Mouse (Mus musculus) hindbrain, postnatal 0 days (tissue): ENCODE measurements around the gene Tmem215. TPM values are rescaled to one million over a fixed set of nuclear protein-coding genes. Genes with fewer than 3 reads are reported as not detected.

Experiments
- ATAC-seq: fragments of 200-750 bp; cut with Nextera tagmentation; 2 replicates; pipeline ENCODE4 v1.8.0; 2017; ENCODE audit warnings: mild to moderate bottlenecking, moderate TSS enrichment, moderate library complexity
- DNase-seq: peaks from one replicate; pipeline ENCODE4 v3.0.0-alpha.2; 2015; ENCODE audit warnings: low spot score
- H3K27ac ChIP-seq: fragments of 300-500 bp; sonication (generic); 2 replicates; pipeline ENCODE4 v1.5.1; 2014; ENCODE audit warnings: mild to moderate bottlenecking
- H3K27me3 ChIP-seq: fragments of 300-500 bp; sonication (generic); 2 replicates; pipeline ENCODE4 v1.6.1; 2014; ENCODE audit warnings: low read length, mixed read lengths; ENCODE audit not compliant: insufficient read depth
- H3K36me3 ChIP-seq: fragments of 300-500 bp; sonication (generic); 2 replicates; pipeline ENCODE4 v1.6.1; 2014; ENCODE audit warnings: low read length, mixed read lengths; ENCODE audit not compliant: insufficient read depth
- H3K4me1 ChIP-seq: fragments of 300-500 bp; sonication (generic); 2 replicates; pipeline ENCODE4 v1.6.1; 2014; ENCODE audit warnings: antibody characterized with exemption, low read length, mixed read lengths; ENCODE audit not compliant: insufficient read depth
- H3K4me2 ChIP-seq: fragments of 300-500 bp; sonication (generic); 2 replicates; pipeline ENCODE4 v1.6.1; 2014; ENCODE audit warnings: low read depth, mild to moderate bottlenecking, low read length, moderate library complexity, mixed read lengths
- H3K4me3 ChIP-seq: fragments of 300-500 bp; sonication (generic); 2 replicates; pipeline ENCODE4 v1.5.1; 2014; ENCODE audit warnings: low read length
- H3K9ac ChIP-seq: fragments of 300-500 bp; sonication (generic); replicated peaks from 2 replicates; pipeline ENCODE4 v1.6.1; 2014; ENCODE audit warnings: mild to moderate bottlenecking, low read length, moderate library complexity, mixed read lengths
- H3K9me3 ChIP-seq: fragments of 300-500 bp; sonication (generic); 2 replicates; pipeline ENCODE4 v1.6.1; 2016; ENCODE audit warnings: low read length, mixed read lengths
- CTCF ChIP-seq: IDR thresholded peaks from 2 replicates; pipeline ENCODE4 v1.5.1; 2016; ENCODE audit warnings: antibody characterized with exemption, control low read depth, low read depth
- WGBS: fragments of 180-500 bp; shearing (Covaris S2); extraction: QIAGEN DNeasy Blood & Tissue Kit; methylation state at CpG from one replicate; pipeline ENCODE4 v1.1.7; 2014; 5-methylcytosine and 5-hydroxymethylcytosine counted together
- polyA plus RNA-seq: library from polyadenylated mRNA; unstranded; fragments of >200 nt; fragmentation: Nextera tagmentation; extraction: Ambion mirVana; gene quantifications from 2 replicates; pipeline ENCODE4 v1.2.1, GENCODE M21; 2015
- total RNA-seq: library from RNA; depleted of rRNA; stranded (reverse); fragments of >200 nt; gene quantifications from 2 replicates; pipeline ENCODE4 v1.2.3, GENCODE M21; 2014

Tmem215 gene
- total and polyA plus RNA-seq, 2 experiments from 2014 or later, result 1.7 to 2.7 TPM

GRCm38 (mm10) chr4:40477963-40478362 is 6.0 kb downstream of the Tmem215 start:
- Histone ChIP-seq H3K27me3 (no peaks in the 10 kb centered on the region), H3K4me2 (no peak overlapping the region), H3K36me3 (no peaks in the 10 kb centered on the region), H3K9ac (no peak overlapping the region), H3K4me1 (no peaks in the 10 kb centered on the region), H3K27ac (no peak overlapping the region), H3K4me3 (no peak overlapping the region), H3K9me3 (no peaks in the 10 kb centered on the region)
- no peak for DNase-seq
- WGBS, result 95% methylated on average over 5 of the region's 5 CpGs
- no peak for ATAC-seq
- no peak for TF ChIP-seq CTCF

GRCm38 (mm10) chr4:40486546-40486945 is 14.6 kb downstream of the Tmem215 start:
- no peaks in the 10 kb centered on the region for H3K4me1 ChIP-seq
- no peak for TF ChIP-seq CTCF
- H3K4me3 ChIP-seq, result no peak overlapping the region
- DNase-seq, result no peak
- no peak for ATAC-seq
- no peaks in the 10 kb centered on the region for H3K36me3 ChIP-seq
- no peaks in the 10 kb centered on the region for H3K9me3 ChIP-seq
- H3K4me2 ChIP-seq, result no peak overlapping the region
- no peak overlapping the region for H3K27ac ChIP-seq
- H3K9ac ChIP-seq, result no peak overlapping the region
- 55% methylated on average over 6 of the region's 6 CpGs for WGBS
- no peaks in the 10 kb centered on the region for H3K27me3 ChIP-seq

DNA sequence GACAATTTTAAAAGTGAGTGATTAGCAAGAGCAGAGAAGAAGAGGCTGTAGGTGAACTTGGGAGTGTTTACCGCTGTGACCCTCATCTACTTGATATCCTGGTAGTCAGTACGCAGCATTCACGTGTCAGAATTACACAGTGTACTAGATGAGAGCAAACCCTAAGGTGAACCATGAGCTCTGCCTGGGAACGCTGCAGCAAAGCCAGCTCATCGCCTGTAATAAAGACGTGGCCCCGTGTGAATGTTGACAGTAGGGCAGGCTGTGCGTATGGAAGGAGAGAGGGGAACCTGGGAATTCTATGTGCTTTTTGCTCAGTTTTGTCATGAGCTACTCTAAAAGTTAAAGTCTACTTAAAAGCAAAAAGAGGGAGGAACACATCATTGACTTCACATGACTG is 19.8 kb downstream of the Tmem215 start:
- Histone ChIP-seq H3K4me3 (no peak overlapping the region), H3K27me3 (no peaks in the 10 kb centered on the region), H3K4me1 (no peaks in the 10 kb centered on the region), H3K27ac (no peak overlapping the region), H3K9ac (no peak overlapping the region), H3K9me3 (no peaks in the 10 kb centered on the region), H3K36me3 (no peaks in the 10 kb centered on the region), H3K4me2 (no peak overlapping the region)
- DNase-seq (no peak), ATAC-seq (no peak)
- no peak for TF ChIP-seq CTCF
- WGBS, result 88% methylated on average over 8 of the region's 8 CpGs

DNA sequence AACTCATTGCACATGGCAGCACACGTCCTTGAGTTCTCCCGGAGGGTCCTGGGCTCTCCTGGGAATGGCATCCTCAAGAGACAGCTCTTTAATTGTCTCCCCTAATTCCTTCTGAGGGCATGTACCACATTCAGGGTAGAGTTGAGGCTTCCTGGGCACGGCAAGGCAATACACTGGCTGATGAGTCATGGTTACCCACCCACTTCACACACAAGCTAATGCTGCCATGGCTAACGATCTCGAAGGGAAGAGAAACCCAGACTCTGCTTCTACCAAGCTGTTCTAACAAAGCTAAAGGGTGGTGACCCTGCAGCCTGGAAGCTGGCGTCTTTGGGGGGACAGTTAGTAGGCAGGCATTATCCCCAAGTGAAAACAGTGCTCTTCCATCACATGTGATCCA is 24.4 kb downstream of the Tmem215 start:
- Histone ChIP-seq H3K4me1 (no peaks in the 10 kb centered on the region), H3K9me3 (no peaks in the 10 kb centered on the region)

GRCm38 (mm10) chr4:40496828-40497227 is 24.8 kb downstream of the Tmem215 start:
- no peak overlapping the region for H3K9ac ChIP-seq
- no peak for TF ChIP-seq CTCF
- no peaks in the 10 kb centered on the region for H3K36me3 ChIP-seq
- no peaks in the 10 kb centered on the region for H3K9me3 ChIP-seq
- no peaks in the 10 kb centered on the region for H3K27me3 ChIP-seq
- no peak for DNase-seq
- no peaks in the 10 kb centered on the region for H3K4me1 ChIP-seq
- WGBS, result 94% methylated on average over 5 of the region's 5 CpGs
- no peak overlapping the region for H3K4me2 ChIP-seq
- no peak for ATAC-seq
- no peak overlapping the region for H3K4me3 ChIP-seq
- no peak overlapping the region for H3K27ac ChIP-seq

More for the DNA sequence above, 24.4 kb downstream of the Tmem215 start:
- Histone ChIP-seq H3K4me2 (no peak overlapping the region), H3K9ac (no peak overlapping the region), H3K4me3 (no peak overlapping the region), H3K36me3 (no peaks in the 10 kb centered on the region), H3K27me3 (no peaks in the 10 kb centered on the region), H3K27ac (no peak overlapping the region)
- TF ChIP-seq CTCF, result no peak
- no peak for ATAC-seq
- 72% methylated on average over 6 of the region's 6 CpGs for WGBS
- no peak for DNase-seq

DNA sequence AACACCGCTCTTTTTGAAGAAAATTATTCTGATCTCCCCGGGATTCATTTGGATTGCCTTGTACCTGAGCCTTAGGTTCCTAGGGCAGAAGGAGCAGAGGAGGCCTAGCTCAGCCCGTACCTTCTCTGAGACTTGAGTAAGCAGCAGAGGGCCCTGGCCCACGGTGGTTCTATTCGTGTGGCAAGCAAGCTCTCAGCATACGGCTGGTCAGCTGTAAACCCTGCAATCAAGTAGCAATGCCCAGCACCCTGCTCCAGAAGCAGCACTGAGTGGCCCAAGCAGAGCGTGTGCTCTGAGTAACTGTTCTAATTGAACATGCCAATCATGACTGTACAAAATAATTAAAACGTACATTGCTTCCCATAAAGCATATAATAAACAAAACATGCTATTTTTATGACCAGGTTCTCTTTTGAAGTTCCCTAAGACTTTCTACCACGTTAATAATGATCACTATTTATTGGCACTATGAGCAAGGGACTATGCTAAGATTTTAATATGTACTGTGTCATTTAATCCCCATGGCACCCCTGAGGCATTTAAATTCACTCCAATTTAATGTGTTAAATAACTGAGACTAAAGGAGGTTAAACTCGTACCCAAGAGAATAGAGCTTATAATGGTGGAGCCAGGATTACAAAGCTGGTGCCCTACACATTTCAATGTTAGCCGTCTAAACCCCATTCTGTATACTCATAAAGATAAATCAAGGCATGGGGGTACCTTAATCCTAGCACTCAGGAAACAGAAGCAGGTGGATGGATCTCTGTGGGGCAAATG is 28.0 kb downstream of the Tmem215 start:
- no peak for TF ChIP-seq CTCF

DNA sequence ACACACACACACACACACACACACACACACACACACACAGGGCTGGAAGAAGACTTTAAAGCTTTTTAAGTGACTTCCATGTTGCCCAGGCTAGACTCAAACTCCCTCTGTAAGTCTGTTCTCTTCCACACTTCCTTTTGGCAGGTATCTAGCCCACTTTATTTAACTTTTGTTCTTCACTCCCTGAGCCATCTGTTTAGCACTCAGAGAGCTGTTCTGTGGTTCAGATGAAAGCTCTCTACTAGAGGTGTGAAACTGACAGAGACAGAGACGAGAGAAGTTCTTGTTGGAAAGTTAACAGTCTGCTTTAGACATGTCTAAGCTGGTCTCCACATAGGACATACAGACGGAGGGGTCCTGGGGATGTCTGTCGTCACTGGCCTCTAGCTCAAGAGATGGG is 30.5 kb downstream of the Tmem215 start:
- no peaks in the 10 kb centered on the region for H3K36me3 ChIP-seq
- H3K9ac ChIP-seq, result no peak overlapping the region
- 91% methylated on average over 3 of the region's 3 CpGs for WGBS
- H3K27ac ChIP-seq, result no peak overlapping the region
- no peak overlapping the region for H3K4me2 ChIP-seq
- no peaks in the 10 kb centered on the region for H3K4me1 ChIP-seq
- H3K9me3 ChIP-seq, result no peaks in the 10 kb centered on the region
- DNase-seq (no peak), ATAC-seq (no peak)
- no peaks in the 10 kb centered on the region for H3K27me3 ChIP-seq
- no peak overlapping the region for H3K4me3 ChIP-seq
- no peak for TF ChIP-seq CTCF

More for the DNA sequence above, 28.0 kb downstream of the Tmem215 start:
- H3K9ac ChIP-seq, result no peak overlapping the region
- no peak overlapping the region for H3K4me2 ChIP-seq
- no peaks in the 10 kb centered on the region for H3K27me3 ChIP-seq
- WGBS, result 66% methylated on average over 11 of the region's 11 CpGs
- DNase-seq (peak; percentile 23), ATAC-seq (no peak)
- no peak overlapping the region for H3K4me3 ChIP-seq
- H3K9me3 ChIP-seq, result no peaks in the 10 kb centered on the region
- H3K27ac ChIP-seq, result no peak overlapping the region
- no peaks in the 10 kb centered on the region for H3K36me3 ChIP-seq
- no peaks in the 10 kb centered on the region for H3K4me1 ChIP-seq
